Mouse (Mus musculus): ENCODE data around the gene Slc6a6. TPM values are rescaled to one million over a fixed set of nuclear protein-coding genes. Genes with fewer than 3 reads are reported as not detected.

The Slc6a6 gene
- polyA plus RNA-seq, 1 experiment from 2014 or later, result 59.1 TPM

DNA sequence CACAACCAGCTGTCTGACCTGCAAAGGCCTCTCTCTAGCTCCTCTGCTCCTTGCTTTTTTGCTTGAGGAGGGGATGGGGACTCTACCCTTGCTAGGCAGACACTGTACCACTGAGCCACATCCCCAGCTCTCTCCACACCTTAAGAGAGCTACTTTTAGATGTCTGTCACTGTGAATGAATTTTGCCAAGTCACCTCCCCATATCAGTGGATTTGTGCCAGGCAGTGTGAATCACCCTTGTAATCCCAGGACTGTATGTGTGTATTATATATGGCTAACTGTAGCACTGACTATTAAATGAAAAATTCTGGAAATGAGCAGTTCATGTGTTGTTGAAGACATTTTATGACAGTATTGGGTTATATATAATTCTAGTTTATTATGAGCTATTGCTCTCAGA, 5.4 kb downstream of the Slc6a6 start:
- ATAC-seq (replicated peaks; ENCODE audit: extremely low read depth, insufficient read depth, low FRiP score), result no peak
- H3K27me3 ChIP-seq (ENCODE audit: control insufficient read depth, insufficient read depth, low read length), result no peaks in the 10 kb centered on the region
- peaks cover 43% of the 10 kb centered on the region for H3K4me1 ChIP-seq (ENCODE audit: control insufficient read depth, insufficient read depth, low read length)
- H3K9ac ChIP-seq (ENCODE audit: low read length), result no peak overlapping the region
- 0 out of 2 replicates have a peak, but pooled peaks cover 4% of the 10 kb centered on the region for H3K36me3 ChIP-seq (ENCODE audit: control insufficient read depth, insufficient read depth)
- H3K4me3 ChIP-seq (ENCODE audit: low read length), result no peak overlapping the region
- H3K27ac ChIP-seq (ENCODE audit: low read length), result peak overlapping the region; percentile 26; the same call in 1 of the 2 replicates
- no peaks in the 10 kb centered on the region for H3K9me3 ChIP-seq (replicated peaks; ENCODE audit: control insufficient read depth, low read length)
- no peak overlapping the region for H3K4me2 ChIP-seq (ENCODE audit: low read depth, low read length)

GRCm38 (mm10) chr6:91690222-91690621, 6.4 kb downstream of the Slc6a6 start:
- Histone ChIP-seq H3K36me3 (ENCODE audit: control insufficient read depth, insufficient read depth) (0 out of 2 replicates have a peak, but pooled peaks cover 4% of the 10 kb centered on the region), H3K4me1 (ENCODE audit: control insufficient read depth, insufficient read depth, low read length) (peaks cover 47% of the 10 kb centered on the region), H3K4me3 (ENCODE audit: low read length) (no peak overlapping the region), H3K9me3 (replicated peaks; ENCODE audit: control insufficient read depth, low read length) (no peaks in the 10 kb centered on the region), H3K27ac (ENCODE audit: low read length) (no peak overlapping the region), H3K4me2 (ENCODE audit: low read depth, low read length) (no peak overlapping the region), H3K27me3 (ENCODE audit: control insufficient read depth, insufficient read depth, low read length) (no peaks in the 10 kb centered on the region), H3K9ac (ENCODE audit: low read length) (no peak overlapping the region)
- 67% methylated on average over 7 of the region's 7 CpGs for WGBS
- no peak for ATAC-seq (replicated peaks; ENCODE audit: extremely low read depth, insufficient read depth, low FRiP score)

DNA sequence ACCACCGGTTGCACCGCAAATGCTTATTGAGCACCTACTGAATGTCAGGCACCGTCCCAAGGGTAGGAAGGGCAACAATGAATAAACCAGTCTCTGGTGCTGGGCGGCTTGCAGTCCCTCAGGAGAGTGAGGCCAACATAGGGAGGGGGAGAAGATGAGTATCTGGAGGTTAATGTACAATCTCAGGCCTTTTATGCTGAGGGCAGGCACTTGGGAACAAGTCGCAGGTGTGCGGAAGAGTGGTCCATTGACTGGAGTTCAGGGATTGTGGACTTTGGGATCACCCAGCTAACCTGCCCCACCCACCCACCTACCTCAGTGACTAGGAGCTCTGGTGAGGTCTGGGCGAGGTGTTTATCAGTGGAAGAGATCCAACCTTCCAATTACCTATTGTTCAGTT, 6.8 kb downstream of the Slc6a6 start:
- WGBS, result 87% methylated on average over 7 of the region's 7 CpGs
- no peak overlapping the region for H3K27ac ChIP-seq (ENCODE audit: low read length)
- peaks cover 43% of the 10 kb centered on the region for H3K4me1 ChIP-seq (ENCODE audit: control insufficient read depth, insufficient read depth, low read length)
- no peak overlapping the region for H3K4me3 ChIP-seq (ENCODE audit: low read length)
- 0 out of 2 replicates have a peak, but pooled peaks cover 4% of the 10 kb centered on the region for H3K36me3 ChIP-seq (ENCODE audit: control insufficient read depth, insufficient read depth)
- H3K9ac ChIP-seq (ENCODE audit: low read length), result no peak overlapping the region
- no peak overlapping the region for H3K4me2 ChIP-seq (ENCODE audit: low read depth, low read length)
- no peak for ATAC-seq (replicated peaks; ENCODE audit: extremely low read depth, insufficient read depth, low FRiP score)
- H3K27me3 ChIP-seq (ENCODE audit: control insufficient read depth, insufficient read depth, low read length), result no peaks in the 10 kb centered on the region
- H3K9me3 ChIP-seq (replicated peaks; ENCODE audit: control insufficient read depth, low read length), result no peaks in the 10 kb centered on the region

DNA sequence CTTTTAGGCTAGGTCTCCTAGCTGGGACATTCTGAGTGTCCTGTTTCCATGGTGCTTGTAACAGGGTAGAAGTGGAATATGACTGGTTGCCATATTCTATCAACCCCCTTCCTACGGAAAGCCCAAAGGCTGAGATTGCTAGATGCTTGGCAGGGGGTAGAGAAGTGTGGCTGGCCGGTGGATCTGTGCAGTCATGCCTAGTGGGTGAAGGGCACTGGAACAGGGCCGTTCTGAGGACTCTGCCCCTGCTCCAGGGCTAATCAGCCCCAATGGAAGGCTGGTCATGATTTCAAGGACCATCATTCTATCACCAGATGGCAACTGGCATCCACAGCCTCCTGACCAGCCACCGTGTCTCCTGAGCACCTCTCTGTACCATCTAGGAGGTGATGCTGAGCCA, 7.7 kb downstream of the Slc6a6 start:
- peaks cover 37% of the 10 kb centered on the region for H3K4me1 ChIP-seq (ENCODE audit: control insufficient read depth, insufficient read depth, low read length)

DNA sequence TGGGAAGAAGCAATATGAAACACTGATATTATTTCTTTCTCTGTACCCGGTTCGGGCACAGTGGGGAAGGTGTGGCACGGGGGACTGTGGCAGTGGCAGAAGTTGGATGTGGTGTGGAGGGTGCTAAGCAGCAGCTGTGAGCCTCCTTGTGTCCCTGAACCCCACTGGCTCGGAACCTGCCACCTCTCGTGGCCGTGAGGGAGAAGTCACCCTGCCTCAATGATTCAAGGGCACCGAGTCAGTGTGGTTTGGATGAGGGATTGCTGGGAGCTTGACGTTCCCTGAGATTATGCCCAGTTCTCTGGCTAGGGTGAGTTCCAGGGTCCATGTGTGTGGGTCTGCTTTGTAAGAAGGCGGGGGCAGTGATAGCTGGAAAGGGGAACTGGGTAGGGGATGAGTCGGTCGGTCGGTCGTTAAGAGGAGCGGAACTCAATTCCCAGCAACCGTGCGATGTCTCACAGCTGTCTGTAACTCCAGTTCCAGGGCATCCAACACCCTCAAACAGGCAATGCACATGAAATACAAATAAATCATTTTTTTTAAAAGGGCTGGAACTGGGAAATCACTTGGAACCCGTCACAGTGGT, 9.5 kb downstream of the Slc6a6 start:
- 0 out of 2 replicates have a peak, but pooled peaks cover 4% of the 10 kb centered on the region for H3K36me3 ChIP-seq (ENCODE audit: control insufficient read depth, insufficient read depth)
- no peak overlapping the region for H3K27ac ChIP-seq (ENCODE audit: low read length)
- peaks cover 26% of the 10 kb centered on the region for H3K4me1 ChIP-seq (ENCODE audit: control insufficient read depth, insufficient read depth, low read length)
- WGBS, result 82% methylated on average over 17 of the region's 17 CpGs
- H3K4me3 ChIP-seq (ENCODE audit: low read length), result no peak overlapping the region
- no peaks in the 10 kb centered on the region for H3K9me3 ChIP-seq (replicated peaks; ENCODE audit: control insufficient read depth, low read length)
- no peak overlapping the region for H3K4me2 ChIP-seq (ENCODE audit: low read depth, low read length)
- no peak overlapping the region for H3K9ac ChIP-seq (ENCODE audit: low read length)
- no peak for ATAC-seq (replicated peaks; ENCODE audit: extremely low read depth, insufficient read depth, low FRiP score)
- no peaks in the 10 kb centered on the region for H3K27me3 ChIP-seq (ENCODE audit: control insufficient read depth, insufficient read depth, low read length)

More for the DNA sequence above, 7.7 kb downstream of the Slc6a6 start:
- Histone ChIP-seq H3K9ac (ENCODE audit: low read length) (no peak overlapping the region), H3K36me3 (ENCODE audit: control insufficient read depth, insufficient read depth) (0 out of 2 replicates have a peak, but pooled peaks cover 4% of the 10 kb centered on the region), H3K27me3 (ENCODE audit: control insufficient read depth, insufficient read depth, low read length) (no peaks in the 10 kb centered on the region), H3K27ac (ENCODE audit: low read length) (no peak overlapping the region), H3K4me2 (ENCODE audit: low read depth, low read length) (no peak overlapping the region), H3K9me3 (replicated peaks; ENCODE audit: control insufficient read depth, low read length) (no peaks in the 10 kb centered on the region), H3K4me3 (ENCODE audit: low read length) (no peak overlapping the region)
- WGBS, result 87% methylated on average over 4 of the region's 4 CpGs
- ATAC-seq (replicated peaks; ENCODE audit: extremely low read depth, insufficient read depth, low FRiP score), result no peak

DNA sequence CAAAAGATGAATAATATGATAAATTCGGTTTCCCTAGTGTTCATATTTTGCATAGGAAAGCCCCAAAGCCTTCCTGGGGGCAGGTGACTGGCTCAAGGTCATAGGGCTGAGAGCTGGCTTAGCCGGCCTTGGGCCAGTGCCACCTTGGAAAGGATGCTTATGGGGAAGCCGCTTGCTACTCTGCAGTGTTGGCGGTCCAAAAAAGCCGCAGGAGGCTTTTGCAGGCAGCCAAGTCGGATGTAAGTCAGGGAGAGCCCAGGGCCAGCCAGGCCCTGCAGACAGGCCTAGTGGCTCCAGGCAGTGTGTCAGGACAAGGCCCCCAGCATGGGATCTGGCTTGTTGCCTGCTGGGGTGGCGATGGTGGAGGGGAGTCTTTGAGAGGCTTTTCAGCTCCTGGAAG, 10.8 kb downstream of the Slc6a6 start:
- no peaks in the 10 kb centered on the region for H3K9me3 ChIP-seq (replicated peaks; ENCODE audit: control insufficient read depth, low read length)
- no peak overlapping the region for H3K4me2 ChIP-seq (ENCODE audit: low read depth, low read length)
- peaks cover 6% of the 10 kb centered on the region; the same call in 1 of the 2 replicates for H3K36me3 ChIP-seq (ENCODE audit: control insufficient read depth, insufficient read depth)
- H3K4me1 ChIP-seq (ENCODE audit: control insufficient read depth, insufficient read depth, low read length), result peaks cover 19% of the 10 kb centered on the region
- WGBS, result 44% methylated on average over 7 of the region's 7 CpGs
- ATAC-seq (replicated peaks; ENCODE audit: extremely low read depth, insufficient read depth, low FRiP score), result no peak
- 0 out of 2 replicates have a peak overlapping the region, but pooled peaks have one; percentile 9 for H3K27ac ChIP-seq (ENCODE audit: low read length)
- H3K9ac ChIP-seq (ENCODE audit: low read length), result peak overlapping the region; percentile 16
- H3K27me3 ChIP-seq (ENCODE audit: control insufficient read depth, insufficient read depth, low read length), result no peaks in the 10 kb centered on the region
- no peak overlapping the region for H3K4me3 ChIP-seq (ENCODE audit: low read length)

DNA sequence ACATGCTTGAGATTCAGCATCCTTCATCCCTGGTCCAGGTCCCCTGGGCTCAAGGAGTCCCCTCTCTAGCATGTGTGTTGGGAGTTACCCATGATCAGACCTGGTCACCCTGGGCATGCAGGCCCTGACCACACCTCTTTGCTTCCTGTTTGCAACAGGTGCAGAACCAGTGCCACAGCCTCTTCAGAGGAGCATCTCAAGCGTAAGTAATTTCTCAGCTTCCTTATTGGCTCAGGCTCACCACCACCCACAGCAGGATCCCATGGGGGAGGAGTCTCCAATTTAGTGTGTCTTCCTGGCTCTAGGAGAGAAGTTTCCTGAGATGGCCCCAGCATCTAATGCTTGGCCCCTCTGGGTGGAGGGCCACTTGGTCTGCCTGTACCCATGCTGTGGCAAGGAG, 15.0 kb downstream of the Slc6a6 start:
- no peak for ATAC-seq (replicated peaks; ENCODE audit: extremely low read depth, insufficient read depth, low FRiP score)
- Histone ChIP-seq H3K9ac (ENCODE audit: low read length) (no peak overlapping the region), H3K27ac (ENCODE audit: low read length) (no peak overlapping the region), H3K4me3 (ENCODE audit: low read length) (no peak overlapping the region), H3K27me3 (ENCODE audit: control insufficient read depth, insufficient read depth, low read length) (no peaks in the 10 kb centered on the region), H3K9me3 (replicated peaks; ENCODE audit: control insufficient read depth, low read length) (no peaks in the 10 kb centered on the region), H3K36me3 (ENCODE audit: control insufficient read depth, insufficient read depth) (peaks cover 15% of the 10 kb centered on the region; the same call in 1 of the 2 replicates), H3K4me1 (ENCODE audit: control insufficient read depth, insufficient read depth, low read length) (peaks cover 15% of the 10 kb centered on the region), H3K4me2 (ENCODE audit: low read depth, low read length) (no peak overlapping the region)
- WGBS, result 79% methylated on average over 1 of the region's 1 CpGs

- 75% methylated on average over 4 of the region's 4 CpGs for WGBS
- Histone ChIP-seq H3K27me3 (ENCODE audit: control insufficient read depth, insufficient read depth, low read length) (no peaks in the 10 kb centered on the region), H3K36me3 (ENCODE audit: control insufficient read depth, insufficient read depth) (peaks cover 17% of the 10 kb centered on the region; the same call in 1 of the 2 replicates), H3K4me1 (ENCODE audit: control insufficient read depth, insufficient read depth, low read length) (peaks cover 10% of the 10 kb centered on the region), H3K9me3 (replicated peaks; ENCODE audit: control insufficient read depth, low read length) (no peaks in the 10 kb centered on the region), H3K4me2 (ENCODE audit: low read depth, low read length) (no peak overlapping the region), H3K9ac (ENCODE audit: low read length) (no peak overlapping the region), H3K4me3 (ENCODE audit: low read length) (no peak overlapping the region), H3K27ac (ENCODE audit: low read length) (no peak overlapping the region)
- no peak for ATAC-seq (replicated peaks; ENCODE audit: extremely low read depth, insufficient read depth, low FRiP score)
Measured at GRCm38 (mm10) chr6:91699482-91700200, 15.8 kb downstream of the Slc6a6 start.

Data from heart, embryonic 16.5 days (tissue).